Mouse (Mus musculus) heart, postnatal 36 days (tissue): Measurements from ENCODE around the gene Rarg. TPM values are rescaled to one million over a fixed set of nuclear protein-coding genes. Genes with fewer than 3 reads are reported as not detected.

ENCODE experiments used
- total RNA-seq, 2 experiments: library from RNA; stranded (reverse); gene quantifications; 2 replicates each; pipeline ENCODE4 v1.2.3; 2021

Gene Rarg
- total RNA-seq, 2 experiments from 2014 or later: 20.0 to 21.9 TPM

Other genes starting within 250 kb of the Rarg start
- gene Krt18, start 229.3 kb downstream of the Rarg start, total RNA-seq: 1 to 10 TPM; 2.5 to 5.1 TPM
- gene Eif4b, start 183.7 kb downstream of the Rarg start, total RNA-seq: 100 to 1,000 TPM; 149 to 165 TPM
- 100 to 1,000 TPM; 128 to 129 TPM for gene Tns2, start 157.1 kb downstream of the Rarg start, total RNA-seq
- 10 to 100 TPM; 14.8 to 14.9 TPM for gene Spryd3, start 121.3 kb downstream of the Rarg start, total RNA-seq
- 10 to 100 TPM; 31.4 to 40.9 TPM for gene Igfbp6, start 113.2 kb downstream of the Rarg start, total RNA-seq
- not detected for gene Soat2, start 107.0 kb downstream of the Rarg start, total RNA-seq
- 10 to 100 TPM; 32.2 to 35.9 TPM for gene Zfp740, start 54.3 kb downstream of the Rarg start, total RNA-seq
- gene Csad, start 52.8 kb downstream of the Rarg start, total RNA-seq: 10 to 100 TPM; 15.8 to 16.2 TPM
- 1 to 10 TPM; 1.6 to 1.8 TPM for gene Itgb7, start 25.6 kb downstream of the Rarg start, total RNA-seq
- gene Gm9918, start 13.0 kb upstream of the Rarg start, total RNA-seq: not detected
- gene Mfsd5, start 21.9 kb upstream of the Rarg start, total RNA-seq: 10 to 100 TPM; 18.1 to 19.4 TPM
- gene Espl1, start 38.7 kb upstream of the Rarg start, total RNA-seq: 1 to 10 TPM; 1.0 to 2.1 TPM
- gene Pfdn5, start 68.6 kb upstream of the Rarg start, total RNA-seq: 100 to 1,000 TPM; 308 to 311 TPM
- gene Myg1, start 74.2 kb upstream of the Rarg start, total RNA-seq: 10 to 100 TPM; 17.7 to 22.7 TPM
- 10 to 100 TPM; 12.5 to 12.8 TPM for gene Aaas, start 93.3 kb upstream of the Rarg start, total RNA-seq
- gene Sp7, start 109.7 kb upstream of the Rarg start, total RNA-seq: not detected
- gene Sp1, start 148.6 kb upstream of the Rarg start, total RNA-seq: 10 to 100 TPM; 45.7 to 49.1 TPM
- under 1 TPM; 0.16 to 0.78 TPM for gene Amhr2, start 187.8 kb upstream of the Rarg start, total RNA-seq
- gene Prr13, start 201.5 kb upstream of the Rarg start, total RNA-seq: 10 to 100 TPM; 19.4 to 26.1 TPM
- gene Pcbp2, start 213.0 kb upstream of the Rarg start, total RNA-seq: 100 to 1,000 TPM; 482 to 500 TPM
- gene Gm10337, start 246.2 kb upstream of the Rarg start, total RNA-seq: not detected